Mouse (Mus musculus) spleen, adult 2 months (tissue): Measurements from ENCODE around the gene Zbtb16.

ENCODE experiments used
- CTCF ChIP-seq: fragments of 200-500 bp; IDR thresholded peaks from 2 replicates; pipeline ENCODE4 v1.5.1; 2011; ENCODE audit warnings: mild to moderate bottlenecking, inconsistent platforms; ENCODE audit not compliant: insufficient read depth, insufficient read length, insufficient replicate concordance; ENCODE audit errors: extremely low read depth
- POLR2A ChIP-seq: fragments of 200-500 bp; IDR thresholded peaks from 2 replicates; pipeline ENCODE4 v1.6.1; 2011; ENCODE audit warnings: low read depth, low read length, inconsistent platforms

GRCm38 (mm10) chr9:48761732-48762637 is 74.0 kb downstream of the Zbtb16 start:
- TF ChIP-seq CTCF: no peak
- TF ChIP-seq POLR2A: no peak
